Mouse (Mus musculus) testis, adult 2 months (tissue): ENCODE measurements around the gene Dct.

Source experiments
- CTCF ChIP-seq: fragments of 200-500 bp; IDR thresholded peaks from 2 replicates; pipeline ENCODE4 v1.5.1; 2012; ENCODE audit warnings: low read depth, mild to moderate bottlenecking, inconsistent platforms, low read length, moderate library complexity; ENCODE audit not compliant: control insufficient read depth, insufficient read depth, insufficient replicate concordance
- POLR2A ChIP-seq: fragments of 200-500 bp; IDR thresholded peaks from 2 replicates; pipeline ENCODE4 v1.6.1; 2012; ENCODE audit warnings: low read depth, mild to moderate bottlenecking, inconsistent platforms, low read length, moderate library complexity; ENCODE audit not compliant: control insufficient read depth

DNA sequence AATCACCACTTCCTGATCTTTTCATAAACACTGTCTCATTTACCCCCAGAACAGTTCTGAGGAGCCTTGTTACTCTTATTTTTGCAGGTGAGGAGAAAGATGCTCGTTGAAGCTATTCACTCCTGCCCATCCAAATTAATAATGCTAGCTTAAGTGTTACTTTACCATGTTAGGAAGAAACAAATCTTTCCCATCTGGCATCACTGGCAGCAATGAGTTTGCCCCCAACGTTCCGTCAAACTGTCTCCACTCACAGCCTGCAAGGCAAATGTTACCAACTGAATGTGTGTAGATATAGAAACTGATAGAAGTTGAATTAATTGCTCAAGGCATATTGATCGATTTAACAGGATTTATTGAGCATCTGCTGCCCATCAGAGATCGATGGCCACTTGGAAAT lies 79.5 kb downstream of the Dct start:
- TF ChIP-seq CTCF = no peak
- TF ChIP-seq POLR2A = no peak
